Mouse (Mus musculus) erythroblast, embryonic 14.5 days (primary cell): ENCODE measurements around the gene Slco1a4. TPM values are rescaled to one million over a fixed set of nuclear protein-coding genes. Genes with fewer than 3 reads are reported as not detected.

Source experiments
- H3K27me3 ChIP-seq: 2 replicates; pipeline ENCODE4 v1.6.1; 2012; ENCODE audit warnings: inconsistent platforms; ENCODE audit not compliant: control insufficient read depth
- H3K36me3 ChIP-seq: 2 replicates; pipeline ENCODE4 v1.6.1; 2012; ENCODE audit warnings: mild to moderate bottlenecking, inconsistent platforms; ENCODE audit not compliant: control insufficient read depth
- H3K4me1 ChIP-seq: 2 replicates; pipeline ENCODE4 v1.6.1; 2012; ENCODE audit warnings: inconsistent platforms; ENCODE audit not compliant: control insufficient read depth
- H3K4me3 ChIP-seq: replicated peaks from 2 replicates; pipeline ENCODE3; 2012; ENCODE audit warnings: moderate library complexity, mild to moderate bottlenecking, inconsistent platforms
- H3K9me3 ChIP-seq: 2 replicates; pipeline ENCODE4 v1.6.1; 2012; ENCODE audit warnings: low read length, inconsistent platforms, mixed read lengths; ENCODE audit not compliant: control insufficient read depth
- GATA1 ChIP-seq: IDR thresholded peaks from 2 replicates; pipeline ENCODE4 v1.6.1; 2012; ENCODE audit warnings: low read length, inconsistent platforms, mixed read lengths
- TAL1 ChIP-seq: IDR thresholded peaks from 3 replicates; pipeline ENCODE4 v1.6.1; 2012; ENCODE audit warnings: low read length, inconsistent platforms, mixed read lengths
- polyA plus RNA-seq: library from polyadenylated mRNA; stranded (reverse); fragments of >175 nt; gene quantifications from 2 replicates; pipeline ENCODE4 v1.2.3, GENCODE M21; 2012

Gene Slco1a4
- polyA plus RNA-seq, 1 experiment = not detected

- Histone ChIP-seq H3K4me3 (no peak overlapping the region), H3K27me3 (no peaks in the 10 kb centered on the region), H3K4me1 (no peaks in the 10 kb centered on the region), H3K9me3 (peaks cover 2% of the 10 kb centered on the region; the same call in 1 of the 2 replicates), H3K36me3 (no peaks in the 10 kb centered on the region)
- TF ChIP-seq GATA1 = no peak
- TF ChIP-seq TAL1 = no peak
Measured at GRCm38 (mm10) chr6:141853616-141854015, 2.4 kb downstream of the Slco1a4 start.

- TF ChIP-seq TAL1 (no peak), GATA1 (no peak)
- Histone ChIP-seq H3K27me3 (no peaks in the 10 kb centered on the region), H3K4me1 (no peaks in the 10 kb centered on the region)
Measured at GRCm38 (mm10) chr6:141849051-141849450, 6.9 kb downstream of the Slco1a4 start.

GRCm38 (mm10) chr6:141797837-141798236 is 58.2 kb downstream of the Slco1a4 start:
- Histone ChIP-seq H3K27me3 (no peaks in the 10 kb centered on the region), H3K9me3 (no peaks in the 10 kb centered on the region), H3K4me1 (no peaks in the 10 kb centered on the region), H3K4me3 (no peak overlapping the region), H3K36me3 (no peaks in the 10 kb centered on the region)
- TF ChIP-seq TAL1 = no peak
- no peak for TF ChIP-seq GATA1

More at GRCm38 (mm10) chr6:141849051-141849450, 6.9 kb downstream of the Slco1a4 start:
- H3K9me3 ChIP-seq = peaks cover 4% of the 10 kb centered on the region
- no peaks in the 10 kb centered on the region for H3K36me3 ChIP-seq
- H3K4me3 ChIP-seq = no peak overlapping the region

GRCm38 (mm10) chr6:141774476-141774875 is 81.5 kb downstream of the Slco1a4 start:
- Histone ChIP-seq H3K9me3 (peaks cover 3% of the 10 kb centered on the region), H3K27me3 (no peaks in the 10 kb centered on the region), H3K4me1 (no peaks in the 10 kb centered on the region), H3K36me3 (no peaks in the 10 kb centered on the region), H3K4me3 (no peak overlapping the region)
- TF ChIP-seq TAL1 = no peak
- no peak for TF ChIP-seq GATA1

GRCm38 (mm10) chr6:141773710-141774109 is 82.3 kb downstream of the Slco1a4 start, which contains the start of gene Gm5724:
Gene Gm5724 (minus strand): TSS chr6:141773810.
- Histone ChIP-seq H3K4me1 (no peaks in the 10 kb centered on the region), H3K36me3 (no peaks in the 10 kb centered on the region), H3K4me3 (no peak within 1 kb of the TSS), H3K9me3 (peaks cover 3% of the 10 kb centered on the region), H3K27me3 (no peaks in the 10 kb centered on the region)
- no peak for TF ChIP-seq TAL1
- TF ChIP-seq GATA1 = no peak

Other genes starting within 250 kb of the Slco1a4 start
- gene Slco1b2, start 226.7 kb downstream of the Slco1a4 start, polyA plus RNA-seq = not detected in 2 replicates
- not detected in 2 replicates for gene Gm5724, start 82.4 kb downstream of the Slco1a4 start, polyA plus RNA-seq
- gene Slco1a1, start 90.8 kb upstream of the Slco1a4 start, polyA plus RNA-seq = not detected in 2 replicates
- not detected in 2 replicates for gene Gm6614, start 155.2 kb upstream of the Slco1a4 start, polyA plus RNA-seq